Mouse (Mus musculus) kidney, adult 2 months (tissue): ENCODE data around the gene Vrk1. TPM values are rescaled to one million over a fixed set of nuclear protein-coding genes. Genes with fewer than 3 reads are reported as not detected.

Experiments
- DNase-seq: peaks from one replicate; pipeline ENCODE4 v3.0.0; 2021
- H3K27ac ChIP-seq: fragments of 200-500 bp; 2 replicates; pipeline ENCODE4 v1.5.1; 2012; ENCODE audit warnings: low read depth, low read length, control low read depth, inconsistent platforms; ENCODE audit not compliant: insufficient read depth
- H3K27me3 ChIP-seq: fragments of 200-500 bp; replicated peaks from 2 replicates; pipeline ENCODE4 v1.6.1; 2012; ENCODE audit warnings: mild to moderate bottlenecking, moderate library complexity, low read length, inconsistent platforms; ENCODE audit not compliant: control insufficient read depth, insufficient read depth
- H3K36me3 ChIP-seq: fragments of 200-500 bp; 2 replicates; pipeline ENCODE4 v1.6.1; 2012; ENCODE audit warnings: mild to moderate bottlenecking, moderate library complexity, low read length, inconsistent platforms; ENCODE audit not compliant: control insufficient read depth, insufficient read depth
- H3K4me1 ChIP-seq: fragments of 200-500 bp; 2 replicates; pipeline ENCODE4 v1.6.1; 2011; ENCODE audit warnings: low read length; ENCODE audit not compliant: control insufficient read depth, insufficient read depth
- H3K4me3 ChIP-seq: fragments of 200-500 bp; 2 replicates; pipeline ENCODE4 v1.5.1; 2011; ENCODE audit warnings: mild to moderate bottlenecking, low read depth, low read length, control low read depth; ENCODE audit not compliant: insufficient read depth
- CTCF ChIP-seq: fragments of 200-500 bp; conservative IDR thresholded peaks from 2 replicates; pipeline ENCODE4 v1.5.1; 2011; ENCODE audit warnings: low read depth, mild to moderate bottlenecking, control low read depth, low read length, moderate library complexity, mixed read lengths; ENCODE audit not compliant: insufficient read depth, insufficient read length
- POLR2A ChIP-seq: fragments of 200-500 bp; IDR thresholded peaks from one replicate; pipeline ENCODE4 v1.6.1; 2011; ENCODE audit warnings: low read depth, low read length, control low read depth
- WGBS: fragments of 180-500 bp; shearing (Covaris S2); methylation state at CpG from one replicate; pipeline ENCODE4 v1.1.7; 2018; 5-methylcytosine and 5-hydroxymethylcytosine counted together
- polyA plus RNA-seq: library from polyadenylated mRNA; depleted of rRNA; stranded (reverse); fragments of >200 nt; gene quantifications from 2 replicates; pipeline ENCODE4 v1.2.3, GENCODE M21; 2012

The Vrk1 gene
- polyA plus RNA-seq, 1 experiment, result 4.6 TPM

- Histone ChIP-seq H3K4me3 (no peak overlapping the region), H3K27me3 (no peaks in the 10 kb centered on the region), H3K27ac (no peak overlapping the region), H3K4me1 (no peaks in the 10 kb centered on the region), H3K36me3 (no peaks in the 10 kb centered on the region)
- 92% methylated on average over 6 of the region's 6 CpGs for WGBS
- no peak for DNase-seq
- no peak for TF ChIP-seq POLR2A
- TF ChIP-seq CTCF, result no peak
Observed at GRCm38 (mm10) chr12:105982598-105982997, 27.4 kb upstream of the Vrk1 start.

- Histone ChIP-seq H3K27ac (no peak overlapping the region), H3K4me3 (no peak overlapping the region), H3K4me1 (no peaks in the 10 kb centered on the region), H3K36me3 (no peaks in the 10 kb centered on the region), H3K27me3 (no peaks in the 10 kb centered on the region)
- 92% methylated on average over 9 of the region's 9 CpGs for WGBS
- DNase-seq, result no peak
- TF ChIP-seq CTCF (peak; percentile 31), POLR2A (no peak)
Observed at GRCm38 (mm10) chr12:105983499-105983898, 26.5 kb upstream of the Vrk1 start.

- Histone ChIP-seq H3K27me3 (no peaks in the 10 kb centered on the region), H3K4me3 (no peak overlapping the region), H3K36me3 (no peaks in the 10 kb centered on the region), H3K4me1 (no peaks in the 10 kb centered on the region), H3K27ac (no peak overlapping the region)
- 89% methylated on average over 4 of the region's 4 CpGs for WGBS
- no peak for DNase-seq
- TF ChIP-seq CTCF, result no peak
- no peak for TF ChIP-seq POLR2A
Observed at GRCm38 (mm10) chr12:105988434-105988833, 21.6 kb upstream of the Vrk1 start.

DNA sequence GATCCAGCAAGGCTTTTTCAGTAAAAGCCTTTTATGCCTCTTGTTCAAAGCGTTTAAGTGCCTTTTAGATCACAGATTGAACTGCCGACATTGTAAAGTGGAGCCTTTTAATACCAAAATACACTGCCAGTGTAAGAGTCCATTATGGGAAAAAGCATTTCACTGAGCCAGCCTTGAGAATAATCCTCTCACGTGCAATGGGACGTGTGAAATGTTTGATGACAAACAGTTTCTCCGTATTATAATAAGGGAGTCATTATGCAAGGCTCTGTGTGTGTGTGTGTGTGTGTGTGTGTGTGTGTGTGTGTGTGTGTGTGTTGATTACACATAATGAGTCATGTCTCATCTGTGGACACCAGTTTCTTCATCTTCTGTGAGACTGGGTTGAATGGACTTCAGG is 17.3 kb upstream of the Vrk1 start:
- TF ChIP-seq POLR2A, result no peak
- no peak for TF ChIP-seq CTCF
- WGBS, result 85% methylated on average over 5 of the region's 5 CpGs

DNA sequence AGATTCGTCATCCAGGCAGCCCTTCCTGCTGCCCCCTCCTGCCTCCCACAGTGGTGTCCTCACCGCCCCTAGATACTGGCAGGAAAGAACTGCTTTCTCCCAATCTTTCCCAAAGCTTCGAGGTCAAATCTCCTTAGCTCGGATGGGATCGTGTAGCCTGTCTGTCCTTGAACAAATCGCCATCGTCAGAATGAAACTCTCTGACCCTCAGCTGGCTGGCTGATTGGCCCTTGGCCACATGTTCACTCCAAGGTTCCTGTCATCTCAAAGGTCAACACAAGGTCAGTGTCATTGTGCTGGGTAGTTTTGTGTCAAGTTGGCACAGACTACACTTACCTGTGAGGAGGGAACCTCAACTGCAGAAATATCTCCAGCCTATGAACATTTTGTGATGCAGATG is 16.7 kb upstream of the Vrk1 start:
- no peaks in the 10 kb centered on the region for H3K36me3 ChIP-seq
- no peak overlapping the region for H3K27ac ChIP-seq
- 60% methylated on average over 7 of the region's 7 CpGs for WGBS
- TF ChIP-seq CTCF, result no peak
- no peak for TF ChIP-seq POLR2A
- DNase-seq, result no peak
- no peaks in the 10 kb centered on the region for H3K27me3 ChIP-seq
- H3K4me3 ChIP-seq, result no peak overlapping the region
- no peaks in the 10 kb centered on the region for H3K4me1 ChIP-seq

More for the DNA sequence above, 17.3 kb upstream of the Vrk1 start:
- no peak for DNase-seq
- H3K4me3 ChIP-seq, result no peak overlapping the region
- no peaks in the 10 kb centered on the region for H3K27me3 ChIP-seq
- H3K27ac ChIP-seq, result no peak overlapping the region
- no peaks in the 10 kb centered on the region for H3K4me1 ChIP-seq
- no peaks in the 10 kb centered on the region for H3K36me3 ChIP-seq

GRCm38 (mm10) chr12:105995940-105996339 is 14.1 kb upstream of the Vrk1 start:
- no peak overlapping the region for H3K27ac ChIP-seq
- no peak for DNase-seq
- WGBS, result 62% methylated on average over 4 of the region's 4 CpGs

GRCm38 (mm10) chr12:105997028-105997786 is 12.8 kb upstream of the Vrk1 start:
- H3K4me1 ChIP-seq, result no peaks in the 10 kb centered on the region
- no peak for DNase-seq
- no peaks in the 10 kb centered on the region for H3K27me3 ChIP-seq
- 87% methylated on average over 19 of the region's 19 CpGs for WGBS
- no peaks in the 10 kb centered on the region for H3K36me3 ChIP-seq
- TF ChIP-seq CTCF (no peak), POLR2A (no peak)
- H3K27ac ChIP-seq, result no peak overlapping the region
- no peak overlapping the region for H3K4me3 ChIP-seq

More at GRCm38 (mm10) chr12:105995940-105996339, 14.1 kb upstream of the Vrk1 start:
- no peak for TF ChIP-seq CTCF
- no peak for TF ChIP-seq POLR2A
- no peaks in the 10 kb centered on the region for H3K36me3 ChIP-seq
- H3K4me1 ChIP-seq, result no peaks in the 10 kb centered on the region
- no peak overlapping the region for H3K4me3 ChIP-seq
- no peaks in the 10 kb centered on the region for H3K27me3 ChIP-seq
